Mouse (Mus musculus): ENCODE measurements around the gene Camkk1. TPM values are rescaled to one million over a fixed set of nuclear protein-coding genes. Genes with fewer than 3 reads are reported as not detected.

Camkk1 gene
- polyA plus RNA-seq, 1 experiment from 2014 or later, result 0.90 TPM

DNA sequence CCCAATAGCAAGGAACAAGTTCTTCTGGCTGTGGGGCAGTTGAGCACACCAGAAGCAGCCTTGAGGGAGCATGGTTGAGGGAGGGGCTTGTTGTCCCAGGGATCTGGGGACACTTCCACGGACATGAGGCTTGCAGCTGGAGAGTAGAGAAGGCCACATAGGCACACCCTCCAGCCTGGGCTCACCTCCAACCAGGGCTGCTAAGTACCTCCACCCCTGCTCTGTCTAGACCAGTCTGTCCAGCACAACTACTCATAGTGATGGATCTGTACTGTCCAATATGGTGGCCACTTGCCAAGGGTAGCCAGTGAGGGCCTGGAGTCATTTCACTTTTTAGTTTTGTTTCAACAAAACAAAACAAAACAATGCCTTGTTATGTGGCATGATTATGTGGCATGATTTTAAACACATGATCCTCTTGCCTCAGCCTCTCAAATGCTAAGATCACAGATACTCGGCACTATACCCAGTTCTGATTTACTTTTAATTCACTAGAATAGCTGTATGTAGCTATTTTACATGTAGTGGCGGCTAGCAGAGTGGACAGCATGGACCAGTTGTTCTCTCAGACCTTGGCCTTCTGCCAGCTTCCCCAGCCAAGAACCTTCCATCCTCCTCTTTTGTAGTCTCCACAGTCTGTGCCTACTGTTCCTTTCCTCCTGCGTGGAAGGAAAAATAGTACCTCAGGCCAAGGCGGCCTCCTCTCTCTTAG lies 3.3 kb upstream of the Camkk1 start:
- WGBS (ENCODE audit: insufficient replicate concordance), result 67% methylated on average over 5 of the region's 5 CpGs
- Histone ChIP-seq H3K27me3 (peaks cover 48% of the 10 kb centered on the region), H3K4me1 (replicated peaks) (peaks cover 15% of the 10 kb centered on the region), H3K4me3 (replicated peaks) (no peak overlapping the region), H3K36me3 (no peaks in the 10 kb centered on the region), H3K9me3 (replicated peaks) (no peaks in the 10 kb centered on the region), H3K9ac (no peak overlapping the region), H3K4me2 (no peak overlapping the region), H3K27ac (no peak overlapping the region)
- DNase-seq, result no peak
- ATAC-seq (ENCODE audit: low read depth), result no peak

DNA sequence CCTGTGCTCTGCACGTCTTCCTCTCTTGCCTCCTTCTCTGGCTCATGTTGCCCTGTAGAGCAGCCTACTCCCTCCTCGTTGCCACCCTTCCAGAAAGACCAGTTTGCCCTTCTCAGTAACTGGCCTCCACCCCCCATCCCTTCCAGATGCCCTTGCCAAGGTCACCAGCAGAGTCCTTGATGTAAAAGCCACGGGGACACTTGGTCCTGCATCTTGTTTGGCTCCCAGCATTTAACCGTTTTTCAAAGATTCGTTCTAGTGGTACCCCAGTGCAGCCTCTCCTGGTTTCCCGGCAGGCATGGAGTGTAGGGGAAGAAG lies 2.7 kb upstream of the Camkk1 start:
- ATAC-seq (ENCODE audit: low read depth) (no peak), DNase-seq (no peak)
- Histone ChIP-seq H3K9me3 (replicated peaks) (no peaks in the 10 kb centered on the region), H3K27ac (no peak overlapping the region), H3K27me3 (peaks cover 54% of the 10 kb centered on the region), H3K9ac (no peak overlapping the region), H3K4me2 (no peak overlapping the region), H3K4me1 (replicated peaks) (peaks cover 15% of the 10 kb centered on the region), H3K4me3 (replicated peaks) (no peak overlapping the region), H3K36me3 (no peaks in the 10 kb centered on the region)
- 62% methylated on average over 6 of the region's 6 CpGs for WGBS (ENCODE audit: insufficient replicate concordance)

DNA sequence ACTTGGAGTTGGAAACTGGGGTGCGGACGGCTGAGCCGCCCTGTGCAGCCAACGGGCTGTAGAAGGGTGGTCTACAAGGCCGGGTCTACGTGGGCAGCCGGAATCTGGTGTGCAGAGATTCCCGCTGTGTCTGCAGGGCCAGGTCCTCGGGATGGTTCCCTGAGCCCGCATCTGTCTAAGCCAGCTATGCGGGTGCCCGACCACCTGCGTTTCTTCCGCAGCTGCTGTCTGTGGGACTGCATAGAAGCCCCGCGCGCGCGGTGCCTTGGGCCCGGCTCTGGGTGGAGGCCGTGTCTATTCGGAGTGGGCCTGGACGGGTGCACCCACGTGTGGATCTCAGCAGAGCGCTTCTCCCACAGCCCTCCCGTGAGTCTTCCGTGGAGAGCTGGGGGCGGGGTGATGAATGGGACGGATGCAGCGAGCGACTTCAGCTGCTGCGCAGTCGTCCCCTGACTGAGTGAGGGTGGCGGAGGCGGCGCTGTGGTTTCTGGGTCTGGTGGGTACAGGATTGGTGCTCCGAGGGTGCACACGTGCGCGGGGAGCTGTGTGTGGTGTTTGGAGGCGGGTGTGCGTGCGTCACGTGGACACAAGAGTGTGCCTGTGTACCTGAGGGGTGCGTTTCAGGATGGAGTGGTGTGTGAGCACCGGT lies 463 bp downstream of the Camkk1 start:
- H3K4me3 ChIP-seq (replicated peaks), result peak overlapping the region; percentile 64
- H3K9ac ChIP-seq, result peak overlapping the region; percentile 59
- H3K4me1 ChIP-seq (replicated peaks), result peaks cover 19% of the 10 kb centered on the region
- H3K4me2 ChIP-seq, result peak overlapping the region; percentile 93
- H3K27me3 ChIP-seq, result peaks cover 73% of the 10 kb centered on the region
- ATAC-seq (ENCODE audit: low read depth) (peak; percentile 25), DNase-seq (no peak)
- WGBS (ENCODE audit: insufficient replicate concordance), result 2% methylated on average over 46 of the region's 46 CpGs
- H3K27ac ChIP-seq, result no peak overlapping the region
- no peaks in the 10 kb centered on the region for H3K9me3 ChIP-seq (replicated peaks)
- no peaks in the 10 kb centered on the region for H3K36me3 ChIP-seq

DNA sequence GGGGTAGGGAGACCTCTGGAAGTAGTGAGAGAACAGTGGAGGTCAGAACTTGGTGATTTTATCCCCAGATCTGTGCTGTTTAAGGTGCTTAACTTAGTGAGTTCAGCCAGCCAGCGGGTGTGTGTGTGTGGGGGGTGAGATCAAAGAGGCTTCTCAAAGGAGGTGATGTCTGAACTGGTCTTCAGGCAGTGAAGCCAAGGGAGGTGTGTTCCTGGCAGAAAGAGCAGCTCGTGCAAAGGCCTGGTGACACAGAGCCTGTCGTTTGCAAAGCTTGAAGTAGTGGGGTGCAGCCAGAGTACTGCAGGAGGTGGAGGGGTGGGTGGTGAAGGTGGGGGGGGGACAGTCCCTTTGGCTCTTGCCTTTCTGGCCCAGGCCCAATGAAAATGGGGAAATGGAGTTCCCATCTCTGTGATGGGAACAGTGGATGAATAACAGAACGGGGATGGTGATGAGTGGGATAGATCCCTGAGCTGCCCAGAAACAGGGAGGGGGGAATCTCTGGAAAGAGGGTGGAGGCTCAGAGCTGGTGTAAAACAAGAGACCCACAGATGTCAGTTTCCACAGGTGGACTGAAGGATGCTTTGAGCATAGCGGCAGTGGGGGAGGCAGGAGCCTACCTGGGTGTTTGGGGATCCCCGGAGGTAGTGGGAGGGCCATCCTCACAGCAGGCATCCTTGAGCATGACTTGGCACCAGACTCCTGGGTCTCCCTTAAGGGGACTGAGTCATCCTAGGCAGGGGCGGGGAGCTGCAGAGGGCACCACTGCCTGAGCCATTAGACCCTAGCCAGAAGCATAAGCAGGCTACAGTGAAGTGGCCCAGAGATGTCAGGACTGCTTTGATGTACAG lies 2.4 kb downstream of the Camkk1 start:
- H3K4me2 ChIP-seq, result no peak overlapping the region
- no peak overlapping the region for H3K4me3 ChIP-seq (replicated peaks)
- H3K27me3 ChIP-seq, result peaks cover 68% of the 10 kb centered on the region
- no peak overlapping the region for H3K9ac ChIP-seq
- ATAC-seq (ENCODE audit: low read depth), result no peak
- H3K9me3 ChIP-seq (replicated peaks), result no peaks in the 10 kb centered on the region
- no peak for DNase-seq
- no peak overlapping the region for H3K27ac ChIP-seq
- no peaks in the 10 kb centered on the region for H3K36me3 ChIP-seq
- 70% methylated on average over 7 of the region's 7 CpGs for WGBS (ENCODE audit: insufficient replicate concordance)
- peaks cover 32% of the 10 kb centered on the region for H3K4me1 ChIP-seq (replicated peaks)

DNA sequence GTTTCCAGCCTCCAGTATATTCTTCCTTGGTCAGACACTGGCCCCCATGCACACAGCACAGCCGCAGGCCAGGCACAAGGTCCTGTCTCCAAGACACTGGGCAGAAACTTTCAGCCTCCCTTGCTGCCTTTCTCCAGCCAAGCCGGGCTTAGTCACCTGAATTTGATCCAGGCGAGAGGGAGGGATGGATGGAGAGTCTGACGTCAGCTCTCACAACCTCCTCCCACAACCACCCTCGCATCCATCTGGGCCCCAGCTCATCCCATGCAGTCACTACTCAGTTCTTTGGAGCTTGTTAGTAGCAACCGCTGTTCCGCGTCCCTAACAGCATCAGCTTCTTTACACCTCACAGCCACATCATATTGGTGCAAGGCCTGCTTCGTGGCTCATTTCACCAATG lies 4.3 kb downstream of the Camkk1 start:
- no peak overlapping the region for H3K4me3 ChIP-seq (replicated peaks)
- H3K27ac ChIP-seq, result no peak overlapping the region
- H3K4me1 ChIP-seq (replicated peaks), result peaks cover 32% of the 10 kb centered on the region
- DNase-seq, result no peak
- peaks cover 49% of the 10 kb centered on the region for H3K27me3 ChIP-seq
- H3K9ac ChIP-seq, result no peak overlapping the region
- WGBS (ENCODE audit: insufficient replicate concordance), result 68% methylated on average over 9 of the region's 9 CpGs
- no peaks in the 10 kb centered on the region for H3K9me3 ChIP-seq (replicated peaks)
- no peak for ATAC-seq (ENCODE audit: low read depth)
- H3K36me3 ChIP-seq, result no peaks in the 10 kb centered on the region
- H3K4me2 ChIP-seq, result no peak overlapping the region

DNA sequence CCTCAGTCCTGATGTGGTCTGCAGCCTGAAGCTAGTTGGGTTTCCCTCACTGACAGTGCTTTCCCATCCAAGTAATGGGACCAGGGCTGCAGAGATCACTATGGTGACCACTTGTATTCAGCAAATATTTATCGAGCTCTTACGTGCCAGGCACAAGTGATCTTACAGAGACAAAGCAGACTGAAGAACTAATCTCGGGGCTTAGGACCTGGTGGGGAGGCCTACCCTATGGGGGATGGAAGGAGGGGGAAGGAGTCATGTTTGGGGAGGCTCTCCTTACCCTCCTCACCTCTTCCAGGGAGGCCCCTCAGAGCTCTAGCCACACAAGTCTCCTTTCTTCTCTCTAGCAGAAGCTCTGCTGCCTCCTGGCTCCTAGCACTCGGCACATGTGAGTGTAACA lies 5.0 kb downstream of the Camkk1 start:
- H3K9me3 ChIP-seq (replicated peaks), result no peaks in the 10 kb centered on the region
- DNase-seq (no peak), ATAC-seq (ENCODE audit: low read depth) (no peak)
- H3K4me3 ChIP-seq (replicated peaks), result no peak overlapping the region
- H3K4me1 ChIP-seq (replicated peaks), result peaks cover 26% of the 10 kb centered on the region
- no peak overlapping the region for H3K9ac ChIP-seq
- no peak overlapping the region for H3K27ac ChIP-seq
- no peaks in the 10 kb centered on the region for H3K36me3 ChIP-seq
- 0 out of 2 replicates have a peak overlapping the region, but pooled peaks have one; percentile 30 for H3K4me2 ChIP-seq
- H3K27me3 ChIP-seq, result peaks cover 42% of the 10 kb centered on the region
- 45% methylated on average over 4 of the region's 4 CpGs for WGBS (ENCODE audit: insufficient replicate concordance)

DNA sequence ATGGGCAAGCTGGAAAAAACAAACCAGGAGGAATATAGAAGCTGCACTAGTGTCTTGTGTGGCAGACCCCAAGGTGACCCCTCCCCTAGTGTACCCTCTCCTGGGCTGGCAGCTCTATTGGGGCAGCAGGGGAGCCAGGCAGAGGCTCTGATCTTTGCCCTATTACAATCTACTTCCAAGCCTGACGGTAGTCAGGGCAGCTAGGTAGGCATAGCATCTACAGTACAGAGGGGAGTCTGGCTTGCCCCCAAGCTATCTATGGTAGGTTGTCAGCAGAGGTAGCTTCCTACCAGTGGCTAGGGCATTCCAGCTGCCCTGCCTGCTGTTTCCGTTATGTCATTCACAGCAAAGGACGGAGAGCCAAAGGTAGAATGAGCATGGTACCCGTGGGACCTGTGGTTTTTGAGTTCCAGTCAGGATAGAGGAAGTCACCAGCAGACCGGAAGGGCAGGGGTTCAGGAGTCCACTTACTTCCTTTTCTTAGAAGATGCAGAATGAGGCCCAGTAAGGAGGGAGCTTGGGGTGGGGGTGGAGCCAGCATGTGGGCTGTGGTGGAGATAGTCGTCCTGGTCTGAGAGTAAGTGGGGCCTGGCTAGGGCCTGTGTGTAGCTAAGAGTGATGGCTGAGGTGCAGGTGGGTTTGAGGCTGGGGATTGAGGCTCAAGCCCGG lies 5.6 kb downstream of the Camkk1 start:
- H3K27ac ChIP-seq, result peak overlapping the region; percentile 20; the same call in 1 of the 2 replicates
- 19% methylated on average over 7 of the region's 7 CpGs for WGBS (ENCODE audit: insufficient replicate concordance)
- H3K4me3 ChIP-seq (replicated peaks), result no peak overlapping the region
- no peaks in the 10 kb centered on the region for H3K36me3 ChIP-seq
- H3K27me3 ChIP-seq, result peaks cover 36% of the 10 kb centered on the region
- H3K4me2 ChIP-seq, result peak overlapping the region; percentile 30; the same call in 1 of the 2 replicates
- no peak overlapping the region for H3K9ac ChIP-seq
- peaks cover 20% of the 10 kb centered on the region for H3K4me1 ChIP-seq (replicated peaks)
- no peaks in the 10 kb centered on the region for H3K9me3 ChIP-seq (replicated peaks)
- peak; percentile 19 for DNase-seq
- ATAC-seq (ENCODE audit: low read depth), result peak; percentile 61

DNA sequence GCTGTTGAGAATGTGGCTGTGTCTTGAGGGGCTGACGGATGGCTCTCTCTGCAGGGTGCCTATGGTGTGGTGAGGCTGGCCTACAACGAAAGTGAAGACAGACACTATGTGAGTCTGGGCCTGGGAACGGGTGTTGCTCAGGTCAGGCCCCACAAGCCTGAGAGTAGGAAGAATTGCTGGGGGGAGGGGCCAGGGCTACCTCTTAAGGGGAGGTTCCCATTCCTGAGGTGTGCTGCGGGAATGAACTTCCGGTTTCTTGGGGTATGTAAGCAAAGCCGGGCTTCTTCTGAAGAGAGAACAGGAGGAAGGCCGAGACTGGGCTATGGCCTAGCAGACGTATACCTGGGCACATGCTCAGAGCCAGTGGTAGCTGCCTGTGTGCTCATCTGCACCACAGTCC lies 8.2 kb downstream of the Camkk1 start:
- no peak overlapping the region for H3K27ac ChIP-seq
- H3K9me3 ChIP-seq (replicated peaks), result no peaks in the 10 kb centered on the region
- DNase-seq, result no peak
- H3K4me2 ChIP-seq, result no peak overlapping the region
- H3K27me3 ChIP-seq, result peaks cover 10% of the 10 kb centered on the region; the same call in 1 of the 2 replicates
- H3K4me3 ChIP-seq (replicated peaks), result no peak overlapping the region
- H3K4me1 ChIP-seq (replicated peaks), result peaks cover 24% of the 10 kb centered on the region
- no peaks in the 10 kb centered on the region for H3K36me3 ChIP-seq
- H3K9ac ChIP-seq, result no peak overlapping the region
- ATAC-seq (ENCODE audit: low read depth), result no peak
- 52% methylated on average over 8 of the region's 8 CpGs for WGBS (ENCODE audit: insufficient replicate concordance)

DNA sequence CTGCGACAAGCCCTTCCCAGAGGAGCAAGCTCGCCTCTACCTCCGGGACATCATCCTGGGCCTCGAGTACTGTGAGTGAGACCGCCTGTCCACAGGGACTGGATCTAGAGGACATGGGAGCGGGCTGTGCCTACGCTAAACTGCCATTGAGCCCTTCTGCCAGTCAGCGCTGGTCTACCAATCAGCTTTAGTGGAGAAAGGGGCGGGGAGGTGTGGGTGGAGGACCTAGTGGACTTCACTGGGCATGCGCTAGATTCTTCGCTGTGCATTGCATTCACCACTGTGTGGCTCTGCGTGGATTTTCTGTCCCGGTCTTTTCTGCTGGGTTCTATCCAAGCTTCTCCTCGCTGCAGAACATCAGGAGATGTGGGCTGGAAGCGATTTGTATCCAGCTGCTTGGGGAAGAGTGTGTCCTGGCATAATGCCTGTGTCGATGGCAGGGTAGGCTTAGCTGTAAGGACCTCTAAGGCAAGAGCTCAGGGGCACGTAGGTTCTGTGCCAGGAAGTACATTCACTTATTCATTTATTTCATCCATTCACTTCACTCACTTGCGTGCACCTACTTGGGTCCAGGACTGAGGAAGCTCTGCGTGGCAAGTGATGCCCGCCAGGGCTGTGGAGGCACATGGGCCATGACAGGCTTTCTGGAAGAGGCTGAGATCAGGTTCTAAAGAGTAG lies 12.2 kb downstream of the Camkk1 start:
- Histone ChIP-seq H3K4me2 (peak overlapping the region; percentile 61), H3K4me1 (replicated peaks) (peaks cover 8% of the 10 kb centered on the region; the same call in 1 of the 2 replicates), H3K27me3 (no peaks in the 10 kb centered on the region), H3K9ac (peak overlapping the region; percentile 18; the same call in 1 of the 2 replicates), H3K27ac (no peak overlapping the region), H3K9me3 (replicated peaks) (no peaks in the 10 kb centered on the region), H3K4me3 (replicated peaks) (peak overlapping the region; percentile 26), H3K36me3 (no peaks in the 10 kb centered on the region)
- 39% methylated on average over 20 of the region's 20 CpGs for WGBS (ENCODE audit: insufficient replicate concordance)
- ATAC-seq (ENCODE audit: low read depth), result peak; percentile 88
- peak; percentile 79 for DNase-seq

DNA sequence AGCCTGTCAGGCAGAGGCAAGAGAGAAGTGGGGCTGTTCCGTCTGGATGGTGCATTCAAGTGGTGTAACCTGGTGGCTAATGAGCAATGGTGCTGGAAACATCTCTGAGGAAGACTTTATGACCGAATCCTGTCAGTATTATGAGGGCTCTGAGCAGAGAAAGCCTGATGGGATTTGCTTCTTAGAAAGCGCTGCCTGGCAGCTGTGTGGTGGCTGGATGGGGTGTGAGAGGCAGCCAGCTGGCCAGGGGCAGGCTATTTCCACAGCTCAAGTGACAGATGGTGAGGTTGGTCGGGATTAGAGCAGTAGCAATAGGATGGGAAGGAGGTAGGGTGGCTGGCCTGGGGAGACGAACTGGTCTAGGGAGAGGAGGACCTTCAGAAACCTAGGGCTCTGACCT lies 12.7 kb downstream of the Camkk1 start:
- 66% methylated on average over 5 of the region's 5 CpGs for WGBS (ENCODE audit: insufficient replicate concordance)
- no peak overlapping the region for H3K27ac ChIP-seq
- H3K36me3 ChIP-seq, result no peaks in the 10 kb centered on the region
- no peaks in the 10 kb centered on the region for H3K27me3 ChIP-seq
- H3K4me1 ChIP-seq (replicated peaks), result peaks cover 8% of the 10 kb centered on the region; the same call in 1 of the 2 replicates
- no peaks in the 10 kb centered on the region for H3K9me3 ChIP-seq (replicated peaks)
- ATAC-seq (ENCODE audit: low read depth) (no peak), DNase-seq (no peak)
- H3K9ac ChIP-seq, result peak overlapping the region; percentile 18; the same call in 1 of the 2 replicates
- H3K4me2 ChIP-seq, result peak overlapping the region; percentile 61; the same call in 1 of the 2 replicates
- H3K4me3 ChIP-seq (replicated peaks), result no peak overlapping the region

Measured in liver, embryonic 13.5 days (tissue).